Mouse (Mus musculus) macrophage (primary cell): ENCODE measurements around the gene Abcf3. TPM values are rescaled to one million over a fixed set of nuclear protein-coding genes. Genes with fewer than 3 reads are reported as not detected.

Experiments used
- H3K27ac ChIP-seq: fragments of 350-480 bp; formaldehyde crosslinking; 2 replicates; pipeline ENCODE4 v1.9.0; 2021
- H3K36me3 ChIP-seq: fragments of 350-480 bp; formaldehyde crosslinking; 2 replicates; pipeline ENCODE4 v1.9.0; 2021; ENCODE audit errors: inconsistent target
- H3K4me3 ChIP-seq: fragments of 350-480 bp; formaldehyde crosslinking; 2 replicates; pipeline ENCODE4 v1.9.0; 2021; ENCODE audit errors: inconsistent target
- H3K79me2 ChIP-seq: fragments of 350-480 bp; formaldehyde crosslinking; 2 replicates; pipeline ENCODE4 v1.9.0; 2021; ENCODE audit errors: inconsistent target
- WGBS: methylation state at CpG from one replicate; pipeline ENCODE4 v1.1.7; 2026; ENCODE audit warnings: inconsistent platforms; ENCODE audit not compliant: missing documents; 5-methylcytosine and 5-hydroxymethylcytosine counted together
- polyA plus RNA-seq: library from polyadenylated mRNA; stranded (reverse); fragments of 250-400 nt; gene quantifications from 3 replicates; pipeline ENCODE4 v1.2.4, GENCODE M21; 2018; ENCODE audit warnings: inconsistent platforms

Gene Abcf3
- polyA plus RNA-seq, 1 experiment from 2014 or later: 31.0 TPM

DNA sequence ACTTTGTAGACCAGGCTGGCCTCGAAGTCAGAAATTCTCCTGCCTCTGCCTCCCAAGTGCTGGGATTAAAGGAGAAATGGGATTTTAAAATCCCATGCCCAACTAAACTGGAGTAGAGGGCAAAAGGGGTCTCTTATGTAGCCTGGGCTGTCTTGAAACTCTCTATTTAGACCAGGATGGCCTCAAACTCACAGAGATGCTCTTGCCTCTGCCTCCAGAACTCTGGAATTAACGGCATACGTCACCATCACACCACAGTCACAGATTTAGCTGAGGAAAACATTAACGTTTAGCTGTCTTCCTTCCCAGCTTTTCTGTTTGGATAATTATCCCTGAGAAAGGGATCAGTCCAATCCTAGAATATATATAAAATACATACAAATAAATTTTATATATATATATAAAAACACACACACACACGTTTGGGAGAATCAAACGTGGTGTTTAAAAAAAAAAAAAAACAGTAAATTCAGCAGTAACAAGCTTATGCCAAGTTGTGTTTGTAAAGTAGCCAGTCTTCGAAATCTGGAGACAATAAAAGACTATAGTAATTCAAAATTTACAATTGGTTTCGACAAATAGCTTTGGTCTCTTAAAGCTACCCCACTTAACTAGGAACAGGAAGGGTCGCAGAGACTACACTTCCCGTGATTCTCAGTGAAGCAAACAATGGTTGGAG lies 13.6 kb upstream of the Abcf3 start:
- no peak overlapping the region for H3K27ac ChIP-seq
- H3K4me3 ChIP-seq: no peak overlapping the region; the same call in 1 of the 2 replicates
- WGBS: 39% methylated on average over 9 of the region's 10 CpGs
- H3K79me2 ChIP-seq: peaks cover 39% of the 10 kb centered on the region
- peaks cover 22% of the 10 kb centered on the region for H3K36me3 ChIP-seq

GRCm38 (mm10) chr16:20535296-20536080 lies 12.9 kb upstream of the Abcf3 start, which contains the start of gene Ap2m1:
Gene Ap2m1 (plus strand): TSS chr16:20535478.
- Histone ChIP-seq H3K4me3 (peak within 1 kb of the TSS; percentile 97), H3K36me3 (peaks cover 22% of the 10 kb centered on the region), H3K27ac (peak within 1 kb of the TSS; percentile 97), H3K79me2 (peaks cover 39% of the 10 kb centered on the region)
- WGBS: 1% methylated on average over 51 of the region's 52 CpGs

DNA sequence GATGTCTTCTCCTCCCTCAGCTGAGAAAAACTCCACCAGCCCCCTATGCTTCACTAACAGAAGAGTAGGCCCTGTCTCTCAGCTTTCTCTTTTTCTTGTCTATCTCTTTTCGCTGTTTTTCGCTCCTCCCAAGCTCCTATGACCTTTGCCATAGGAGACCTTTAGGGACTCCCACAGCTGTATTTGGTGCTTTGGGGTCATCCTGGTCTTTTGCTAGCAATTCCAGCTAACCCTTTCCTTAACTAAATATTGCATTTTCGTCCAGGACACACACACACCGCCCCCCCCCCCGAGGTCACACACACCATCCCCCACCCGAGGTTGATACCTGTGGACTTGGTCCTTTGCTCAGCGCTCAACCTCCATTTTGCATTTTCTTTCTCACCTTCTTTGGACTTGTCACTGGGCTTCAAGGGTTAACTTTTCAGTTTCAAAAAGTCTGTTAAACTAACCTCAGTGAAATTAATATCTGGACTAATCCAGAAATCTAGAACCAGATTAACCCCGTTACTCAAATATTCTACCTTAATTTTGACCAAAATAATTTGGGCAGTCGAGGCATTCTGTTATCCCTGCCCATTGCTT lies 12.2 kb upstream of the Abcf3 start:
- Histone ChIP-seq H3K79me2 (peaks cover 46% of the 10 kb centered on the region), H3K4me3 (peak overlapping the region; percentile 97), H3K36me3 (peaks cover 25% of the 10 kb centered on the region), H3K27ac (peak overlapping the region; percentile 97)
- WGBS: 44% methylated on average over 7 of the region's 9 CpGs

- peak overlapping the region; percentile 97 for H3K4me3 ChIP-seq
- peaks cover 26% of the 10 kb centered on the region for H3K36me3 ChIP-seq
- H3K27ac ChIP-seq: peak overlapping the region; percentile 97
- WGBS: 56% methylated on average over 5 of the region's 5 CpGs
- H3K79me2 ChIP-seq: peaks cover 55% of the 10 kb centered on the region
Measured at GRCm38 (mm10) chr16:20537071-20537471, 11.3 kb upstream of the Abcf3 start.

- H3K4me3 ChIP-seq: peak overlapping the region; percentile 97
- H3K79me2 ChIP-seq: peaks cover 60% of the 10 kb centered on the region
- peaks cover 30% of the 10 kb centered on the region for H3K36me3 ChIP-seq
- WGBS: 41% methylated on average over 5 of the region's 6 CpGs
- H3K27ac ChIP-seq: peak overlapping the region; percentile 97
Measured at GRCm38 (mm10) chr16:20537601-20538320, 10.6 kb upstream of the Abcf3 start.

DNA sequence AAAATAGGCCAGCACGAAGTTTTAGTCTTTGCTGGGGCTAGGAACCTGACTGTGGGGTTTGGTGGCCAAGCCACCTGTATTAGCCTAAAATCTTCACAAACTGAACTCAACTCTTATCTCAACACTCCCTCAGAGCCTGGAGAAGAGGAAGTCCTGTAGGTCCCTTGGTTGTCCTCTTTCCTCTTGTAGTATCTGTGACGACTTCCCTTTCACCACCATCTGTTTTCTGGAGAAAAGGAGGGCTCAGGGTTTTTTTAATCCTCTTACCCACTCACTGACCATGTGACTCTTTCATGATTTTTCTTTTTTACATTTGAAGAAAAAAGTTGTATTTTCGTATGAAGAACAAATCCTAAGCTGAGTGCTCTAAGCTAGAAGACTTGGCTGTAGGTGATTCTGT lies 8.7 kb upstream of the Abcf3 start:
- H3K79me2 ChIP-seq: peaks cover 60% of the 10 kb centered on the region
- peak overlapping the region; percentile 97 for H3K27ac ChIP-seq
- H3K36me3 ChIP-seq: peaks cover 45% of the 10 kb centered on the region
- no peak overlapping the region for H3K4me3 ChIP-seq
- WGBS: 50% methylated on average over 3 of the region's 3 CpGs

DNA sequence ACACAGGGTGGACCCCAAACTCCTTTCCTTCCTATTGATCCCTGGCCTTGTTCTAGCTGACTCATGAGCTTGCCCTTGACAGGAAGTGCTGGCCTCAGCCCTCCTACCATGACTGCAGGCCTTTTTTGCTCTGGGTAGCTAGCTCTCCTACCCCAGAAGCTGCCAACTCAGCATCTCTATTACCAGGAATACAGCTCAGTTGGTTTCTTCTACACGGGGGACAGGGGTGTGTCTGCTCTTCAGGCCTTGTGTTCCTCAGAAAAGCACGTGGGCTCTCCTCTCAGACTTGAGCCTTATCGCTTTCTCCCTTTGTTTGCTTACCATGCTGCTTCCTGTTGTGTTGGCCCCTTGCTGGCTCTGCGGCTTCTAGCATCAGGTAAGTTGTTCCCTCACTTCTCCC lies 7.9 kb upstream of the Abcf3 start:
- Histone ChIP-seq H3K27ac (peak overlapping the region; percentile 97), H3K4me3 (no peak overlapping the region), H3K79me2 (peaks cover 58% of the 10 kb centered on the region), H3K36me3 (peaks cover 51% of the 10 kb centered on the region)
- WGBS: 67% methylated on average over 4 of the region's 4 CpGs

DNA sequence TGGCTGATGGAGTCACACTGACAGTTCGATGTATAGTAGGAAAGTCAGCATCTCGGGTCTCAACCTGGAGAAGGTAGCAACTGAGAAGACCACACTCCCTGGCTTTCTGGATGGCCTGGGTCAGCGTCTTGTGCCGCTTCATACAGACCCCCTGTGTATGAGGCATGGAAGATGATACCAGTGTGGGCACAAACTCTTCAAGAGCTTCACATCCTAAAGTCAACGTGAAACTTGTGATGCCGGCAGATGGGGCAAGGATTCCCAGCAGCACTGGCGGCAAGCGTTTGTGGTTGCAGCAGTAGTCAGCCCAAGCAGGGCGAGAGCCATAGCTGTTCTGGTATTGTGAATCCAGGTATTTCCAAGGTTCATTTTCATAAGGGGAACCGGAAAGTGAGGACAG lies 2.7 kb upstream of the Abcf3 start:
- H3K27ac ChIP-seq: no peak overlapping the region
- H3K36me3 ChIP-seq: peaks cover 49% of the 10 kb centered on the region
- no peak overlapping the region for H3K4me3 ChIP-seq
- WGBS: 93% methylated on average over 10 of the region's 10 CpGs
- peaks cover 44% of the 10 kb centered on the region for H3K79me2 ChIP-seq

DNA sequence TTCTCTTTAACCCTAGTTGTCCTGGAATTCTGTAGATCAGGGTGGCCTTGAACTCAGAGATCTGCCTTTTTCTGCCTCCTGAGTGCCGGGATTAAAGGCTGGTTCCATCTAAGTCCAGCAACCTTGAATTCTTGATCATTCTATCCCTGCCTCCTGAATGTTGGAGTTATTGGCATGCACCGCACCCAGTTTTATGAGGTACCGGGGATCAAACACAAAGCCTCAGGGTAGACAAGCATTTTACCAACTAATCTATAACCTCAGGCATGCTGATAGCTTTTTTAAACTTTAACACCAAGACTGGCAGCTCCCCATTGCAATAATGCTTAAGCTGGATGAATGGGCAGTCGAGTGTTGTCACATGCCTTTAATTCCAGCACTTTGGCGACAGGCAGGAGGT lies 954 bp upstream of the Abcf3 start:
- H3K4me3 ChIP-seq: peak overlapping the region; percentile 99; the same call in 1 of the 2 replicates
- peaks cover 46% of the 10 kb centered on the region for H3K36me3 ChIP-seq
- WGBS: 70% methylated on average over 5 of the region's 5 CpGs

DNA sequence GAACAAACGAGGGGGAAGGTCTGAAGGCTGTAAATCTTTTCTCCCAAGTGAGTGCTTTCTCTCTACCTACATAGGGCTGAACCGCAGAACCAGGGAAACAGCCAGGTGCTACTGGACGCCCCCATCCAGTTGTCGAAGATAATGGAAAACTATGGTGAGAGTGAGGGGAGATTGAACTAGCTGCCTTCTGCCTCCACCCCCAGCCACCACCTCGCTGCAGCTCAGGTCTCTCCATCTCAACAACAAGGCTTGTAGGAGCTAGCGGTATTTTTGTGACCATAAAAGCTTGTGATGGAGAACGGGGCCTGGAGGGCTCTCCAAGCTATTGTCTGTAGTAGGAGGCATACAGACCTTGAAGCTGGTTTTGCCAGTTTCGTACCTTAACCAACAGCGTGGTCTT lies 784 bp downstream of the Abcf3 start:
- 50% methylated on average over 9 of the region's 9 CpGs for WGBS
- Histone ChIP-seq H3K36me3 (peaks cover 49% of the 10 kb centered on the region), H3K79me2 (peaks cover 25% of the 10 kb centered on the region), H3K27ac (peak overlapping the region; percentile 74; the same call in 1 of the 2 replicates), H3K4me3 (peak overlapping the region; percentile 99)

More for the DNA sequence above, 954 bp upstream of the Abcf3 start:
- Histone ChIP-seq H3K79me2 (peaks cover 26% of the 10 kb centered on the region), H3K27ac (no peak overlapping the region)

DNA sequence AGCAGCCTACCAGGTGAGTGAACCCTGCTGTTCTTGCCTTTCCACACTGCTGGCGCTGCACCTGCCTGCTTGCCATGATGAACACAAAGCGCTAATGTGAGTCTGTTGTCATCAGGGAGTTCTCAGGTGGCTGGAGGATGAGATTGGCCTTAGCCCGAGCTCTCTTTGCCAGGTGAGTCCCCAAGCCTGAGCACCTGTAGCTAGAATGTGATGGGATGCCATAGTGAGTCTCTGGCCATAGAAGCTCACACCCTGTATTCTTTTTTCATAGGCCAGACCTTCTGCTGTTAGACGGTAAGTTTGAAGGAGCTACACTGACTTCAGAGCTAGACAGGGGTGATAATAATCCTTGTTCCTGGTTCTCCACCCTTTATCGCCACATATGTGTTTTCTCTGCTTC lies 3.3 kb downstream of the Abcf3 start:
- Histone ChIP-seq H3K79me2 (peaks cover 25% of the 10 kb centered on the region), H3K36me3 (peaks cover 63% of the 10 kb centered on the region), H3K27ac (no peak overlapping the region), H3K4me3 (no peak overlapping the region)
- WGBS: 92% methylated on average over 5 of the region's 5 CpGs

GRCm38 (mm10) chr16:20552594-20552993 lies 4.2 kb downstream of the Abcf3 start:
- H3K27ac ChIP-seq: no peak overlapping the region
- 100% methylated on average over 1 of the region's 1 CpGs for WGBS
- peaks cover 71% of the 10 kb centered on the region for H3K36me3 ChIP-seq
- H3K4me3 ChIP-seq: no peak overlapping the region
- H3K79me2 ChIP-seq: peaks cover 25% of the 10 kb centered on the region

- 94% methylated on average over 6 of the region's 6 CpGs for WGBS
- no peak overlapping the region for H3K27ac ChIP-seq
- peaks cover 93% of the 10 kb centered on the region for H3K36me3 ChIP-seq
- H3K79me2 ChIP-seq: peaks cover 5% of the 10 kb centered on the region; the same call in 1 of the 2 replicates
- no peak overlapping the region for H3K4me3 ChIP-seq
Measured at GRCm38 (mm10) chr16:20555000-20555399, 6.6 kb downstream of the Abcf3 start.

DNA sequence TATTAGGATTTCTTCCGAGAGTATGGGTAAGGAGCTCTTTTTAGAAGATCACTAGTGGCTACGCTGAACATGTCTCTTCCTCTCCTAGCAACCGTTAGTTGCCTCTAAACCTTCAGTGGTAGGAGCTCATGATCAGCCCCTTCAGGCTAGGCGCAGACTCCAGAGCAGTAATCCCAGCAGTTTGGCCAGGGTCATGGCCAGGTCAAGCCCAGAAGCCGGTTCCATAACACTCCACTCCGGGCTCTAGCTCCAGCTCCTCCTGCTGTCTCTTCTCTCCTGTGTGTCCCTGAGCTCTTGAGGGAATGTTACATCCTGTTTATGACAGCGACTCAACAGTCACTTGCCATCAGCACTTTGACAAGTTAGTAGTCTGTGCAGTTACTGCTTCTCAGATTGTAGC lies 9.0 kb downstream of the Abcf3 start:
- H3K36me3 ChIP-seq: peaks cover 95% of the 10 kb centered on the region
- H3K79me2 ChIP-seq: no peaks in the 10 kb centered on the region
- WGBS: 98% methylated on average over 5 of the region's 7 CpGs
- no peak overlapping the region for H3K4me3 ChIP-seq
- no peak overlapping the region for H3K27ac ChIP-seq
